Mouse (Mus musculus) embryonic fibroblast, embryonic 13.5 days (primary cell): Measurements from ENCODE around the gene Adm2.

Source experiments
- CTCF ChIP-seq: IDR thresholded peaks from 2 replicates; pipeline ENCODE4 v1.5.1; 2011; ENCODE audit warnings: mild to moderate bottlenecking, control low read depth, low read length, moderate library complexity, borderline replicate concordance; ENCODE audit not compliant: insufficient read depth
- POLR2A ChIP-seq: IDR thresholded peaks from 2 replicates; pipeline ENCODE4 v1.6.1; 2011; ENCODE audit warnings: low read depth, mild to moderate bottlenecking, control low read depth, low read length, moderate library complexity

DNA sequence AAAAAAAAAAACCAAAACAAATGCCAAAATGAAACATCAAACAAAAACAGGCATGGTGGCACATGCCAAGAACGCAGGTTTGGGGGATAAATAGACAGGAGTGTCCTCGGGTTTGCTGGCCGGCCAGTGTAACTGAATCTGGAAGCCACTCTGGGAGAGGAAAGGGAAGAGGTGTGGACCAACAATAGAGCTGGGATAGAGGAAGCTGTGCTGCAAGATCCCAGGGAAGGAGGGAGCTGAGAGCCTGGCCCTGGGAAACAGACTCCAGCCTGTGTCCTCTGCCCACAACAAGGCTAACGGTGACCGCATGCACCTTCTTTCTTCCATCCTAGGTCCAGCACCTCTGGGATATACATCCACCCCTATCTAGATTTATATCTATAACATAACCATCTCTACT lies 27.9 kb downstream of the Adm2 start:
- TF ChIP-seq CTCF (no peak), POLR2A (no peak)
